Mouse (Mus musculus): ENCODE measurements around the gene Mrpl11.

Gene Mrpl11

GRCm38 (mm10) chr19:4992904-4993303 is 31.0 kb downstream of the Mrpl11 start:
- peak; percentile 91 to 93 for DNase-seq

- DNase-seq, result no peak
Measured at GRCm38 (mm10) chr19:4994043-4994442, 32.1 kb downstream of the Mrpl11 start.

GRCm38 (mm10) chr19:4999445-5000140 is 37.6 kb downstream of the Mrpl11 start:
- peak in 1 of 2 experiments; percentile 34 for DNase-seq

- peak; percentile 90 to 91 for DNase-seq
Measured at GRCm38 (mm10) chr19:5001666-5002406, 39.9 kb downstream of the Mrpl11 start.

GRCm38 (mm10) chr19:5003644-5004043 is 41.7 kb downstream of the Mrpl11 start:
- DNase-seq, result peak; percentile 38 to 64

- DNase-seq, result no peak
Measured at GRCm38 (mm10) chr19:5004925-5005324, 43.0 kb downstream of the Mrpl11 start.

GRCm38 (mm10) chr19:5013138-5013537 is 51.2 kb downstream of the Mrpl11 start:
- DNase-seq, result no peak

GRCm38 (mm10) chr19:5014961-5015398 is 53.0 kb downstream of the Mrpl11 start:
- peak; percentile 51 to 70 for DNase-seq

- no peak for DNase-seq
Measured at GRCm38 (mm10) chr19:5016221-5016742, 54.3 kb downstream of the Mrpl11 start.

Data from cerebellum, postnatal 10 days (tissue).